Mouse (Mus musculus): ENCODE data around the gene Tfpt. TPM values are rescaled to one million over a fixed set of nuclear protein-coding genes. Genes with fewer than 3 reads are reported as not detected.
A peak's percentile ranks its signal among the peaks of the same experiment; 100 is the strongest.

Gene Tfpt
- polyA plus RNA-seq, 1 experiment from 2014 or later: 31.3 TPM

- no peak for ATAC-seq
- Histone ChIP-seq H3K9ac (ENCODE audit: low read length) (peak overlapping the region; percentile 26; the same call in 1 of the 2 replicates), H3K9me3 (replicated peaks; ENCODE audit: control insufficient read depth, low read length) (no peaks in the 10 kb centered on the region), H3K4me2 (ENCODE audit: low read length) (peak overlapping the region; percentile 62), H3K4me3 (ENCODE audit: low read depth, low read length) (peak overlapping the region; percentile 36), H3K27ac (ENCODE audit: low read depth, low read length) (no peak overlapping the region), H3K36me3 (ENCODE audit: control insufficient read depth, insufficient read depth, low read length) (peaks cover 35% of the 10 kb centered on the region), H3K27me3 (replicated peaks; ENCODE audit: control insufficient read depth, insufficient read depth, low read length) (no peaks in the 10 kb centered on the region), H3K4me1 (ENCODE audit: control insufficient read depth, insufficient read depth, low read length) (peaks cover 28% of the 10 kb centered on the region)
- 27% methylated on average over 9 of the region's 9 CpGs for WGBS
- DNase-seq (ENCODE audit: low spot score): no peak
Measured at GRCm38 (mm10) chr7:3643843-3644242, 14.1 kb upstream of the Tfpt start.

GRCm38 (mm10) chr7:3643412-3643811, 13.7 kb upstream of the Tfpt start:
- peaks cover 36% of the 10 kb centered on the region for H3K36me3 ChIP-seq (ENCODE audit: control insufficient read depth, insufficient read depth, low read length)
- no peak for DNase-seq (ENCODE audit: low spot score)
- no peak overlapping the region for H3K27ac ChIP-seq (ENCODE audit: low read depth, low read length)
- no peaks in the 10 kb centered on the region for H3K9me3 ChIP-seq (replicated peaks; ENCODE audit: control insufficient read depth, low read length)
- H3K9ac ChIP-seq (ENCODE audit: low read length): no peak overlapping the region
- no peak overlapping the region for H3K4me2 ChIP-seq (ENCODE audit: low read length)
- no peak overlapping the region for H3K4me3 ChIP-seq (ENCODE audit: low read depth, low read length)
- H3K4me1 ChIP-seq (ENCODE audit: control insufficient read depth, insufficient read depth, low read length): peaks cover 24% of the 10 kb centered on the region
- H3K27me3 ChIP-seq (replicated peaks; ENCODE audit: control insufficient read depth, insufficient read depth, low read length): no peaks in the 10 kb centered on the region
- 71% methylated on average over 5 of the region's 5 CpGs for WGBS
- ATAC-seq: no peak

GRCm38 (mm10) chr7:3630478-3630815, 718 bp upstream of the Tfpt start:
- Histone ChIP-seq H3K9ac (ENCODE audit: low read length) (peak overlapping the region; percentile 78), H3K27me3 (replicated peaks; ENCODE audit: control insufficient read depth, insufficient read depth, low read length) (no peaks in the 10 kb centered on the region), H3K27ac (ENCODE audit: low read depth, low read length) (no peak overlapping the region), H3K36me3 (ENCODE audit: control insufficient read depth, insufficient read depth, low read length) (peaks cover 30% of the 10 kb centered on the region), H3K4me3 (ENCODE audit: low read depth, low read length) (peak overlapping the region; percentile 62), H3K4me1 (ENCODE audit: control insufficient read depth, insufficient read depth, low read length) (peaks cover 14% of the 10 kb centered on the region), H3K9me3 (replicated peaks; ENCODE audit: control insufficient read depth, low read length) (no peaks in the 10 kb centered on the region), H3K4me2 (ENCODE audit: low read length) (peak overlapping the region; percentile 79)
- 61% methylated on average over 3 of the region's 3 CpGs for WGBS
- ATAC-seq (no peak), DNase-seq (ENCODE audit: low spot score) (no peak)

GRCm38 (mm10) chr7:3629030-3629429, 699 bp downstream of the Tfpt start:
- peak; percentile 35 for ATAC-seq
- Histone ChIP-seq H3K9ac (ENCODE audit: low read length) (peak overlapping the region; percentile 78), H3K27ac (ENCODE audit: low read depth, low read length) (0 out of 2 replicates have a peak overlapping the region, but pooled peaks have one; percentile 14), H3K4me2 (ENCODE audit: low read length) (peak overlapping the region; percentile 98), H3K9me3 (replicated peaks; ENCODE audit: control insufficient read depth, low read length) (no peaks in the 10 kb centered on the region), H3K27me3 (replicated peaks; ENCODE audit: control insufficient read depth, insufficient read depth, low read length) (no peaks in the 10 kb centered on the region), H3K4me3 (ENCODE audit: low read depth, low read length) (peak overlapping the region; percentile 62), H3K4me1 (ENCODE audit: control insufficient read depth, insufficient read depth, low read length) (peaks cover 14% of the 10 kb centered on the region), H3K36me3 (ENCODE audit: control insufficient read depth, insufficient read depth, low read length) (peaks cover 23% of the 10 kb centered on the region)
- DNase-seq (ENCODE audit: low spot score): no peak
- WGBS: 37% methylated on average over 4 of the region's 4 CpGs

- DNase-seq (ENCODE audit: low spot score) (peak; percentile 96), ATAC-seq (peak; percentile 97)
- Histone ChIP-seq H3K9me3 (replicated peaks; ENCODE audit: control insufficient read depth, low read length) (no peaks in the 10 kb centered on the region), H3K27ac (ENCODE audit: low read depth, low read length) (no peak within 1 kb of the TSS), H3K36me3 (ENCODE audit: control insufficient read depth, insufficient read depth, low read length) (peaks cover 28% of the 10 kb centered on the region), H3K9ac (ENCODE audit: low read length) (peak within 1 kb of the TSS; percentile 79), H3K4me3 (ENCODE audit: low read depth, low read length) (peak within 1 kb of the TSS; percentile 61), H3K4me1 (ENCODE audit: control insufficient read depth, insufficient read depth, low read length) (peaks cover 5% of the 10 kb centered on the region), H3K4me2 (ENCODE audit: low read length) (peak within 1 kb of the TSS; percentile 70), H3K27me3 (replicated peaks; ENCODE audit: control insufficient read depth, insufficient read depth, low read length) (no peaks in the 10 kb centered on the region)
- 2% methylated on average over 32 of the region's 32 CpGs for WGBS
Measured at GRCm38 (mm10) chr7:3617242-3617995, 12.3 kb downstream of the Tfpt start, which contains the start of gene Ndufa3. Gene Ndufa3 (plus strand): TSS chr7:3617373.

GRCm38 (mm10) chr7:3616389-3617241, 13.1 kb downstream of the Tfpt start:
- H3K9ac ChIP-seq (ENCODE audit: low read length): no peak overlapping the region
- WGBS: 45% methylated on average over 6 of the region's 6 CpGs
- peaks cover 20% of the 10 kb centered on the region for H3K36me3 ChIP-seq (ENCODE audit: control insufficient read depth, insufficient read depth, low read length)
- ATAC-seq (peak; percentile 40), DNase-seq (ENCODE audit: low spot score) (no peak)
- peaks cover 5% of the 10 kb centered on the region for H3K4me1 ChIP-seq (ENCODE audit: control insufficient read depth, insufficient read depth, low read length)
- no peak overlapping the region for H3K27ac ChIP-seq (ENCODE audit: low read depth, low read length)
- no peak overlapping the region; the same call in 1 of the 2 replicates for H3K4me2 ChIP-seq (ENCODE audit: low read length)
- H3K4me3 ChIP-seq (ENCODE audit: low read depth, low read length): peak overlapping the region; percentile 61
- H3K9me3 ChIP-seq (replicated peaks; ENCODE audit: control insufficient read depth, low read length): no peaks in the 10 kb centered on the region
- no peaks in the 10 kb centered on the region for H3K27me3 ChIP-seq (replicated peaks; ENCODE audit: control insufficient read depth, insufficient read depth, low read length)

- H3K9me3 ChIP-seq (replicated peaks; ENCODE audit: control insufficient read depth, low read length): no peaks in the 10 kb centered on the region
- peaks cover 15% of the 10 kb centered on the region for H3K36me3 ChIP-seq (ENCODE audit: control insufficient read depth, insufficient read depth, low read length)
- no peak within 1 kb of the TSS for H3K9ac ChIP-seq (ENCODE audit: low read length)
- H3K4me1 ChIP-seq (ENCODE audit: control insufficient read depth, insufficient read depth, low read length): peaks cover 5% of the 10 kb centered on the region
- 76% methylated on average over 4 of the region's 4 CpGs for WGBS
- H3K4me3 ChIP-seq (ENCODE audit: low read depth, low read length): peak within 1 kb of the TSS; percentile 61
- DNase-seq (ENCODE audit: low spot score): no peak
- no peak within 1 kb of the TSS; the same call in 1 of the 2 replicates for H3K4me2 ChIP-seq (ENCODE audit: low read length)
- no peak for ATAC-seq
- no peaks in the 10 kb centered on the region for H3K27me3 ChIP-seq (replicated peaks; ENCODE audit: control insufficient read depth, insufficient read depth, low read length)
- H3K27ac ChIP-seq (ENCODE audit: low read depth, low read length): no peak within 1 kb of the TSS
Measured at GRCm38 (mm10) chr7:3616057-3616388, 13.7 kb downstream of the Tfpt start, which contains the start of gene Oscar. Gene Oscar (minus strand): TSS chr7:3616157.

- H3K36me3 ChIP-seq (ENCODE audit: control insufficient read depth, insufficient read depth, low read length): no peaks in the 10 kb centered on the region
- 86% methylated on average over 3 of the region's 3 CpGs for whole genome bisulfite sequencing
- ATAC-seq (no peak), DNase-seq (ENCODE audit: low spot score) (no peak)
- no peak overlapping the region for H3K4me3 ChIP-seq (ENCODE audit: low read depth, low read length)
- H3K27me3 ChIP-seq (replicated peaks; ENCODE audit: control insufficient read depth, insufficient read depth, low read length): no peaks in the 10 kb centered on the region
- no peak overlapping the region for H3K9ac ChIP-seq (ENCODE audit: low read length)
- H3K4me1 ChIP-seq (ENCODE audit: control insufficient read depth, insufficient read depth, low read length): peaks cover 5% of the 10 kb centered on the region
- H3K4me2 ChIP-seq (ENCODE audit: low read length): no peak overlapping the region
- H3K9me3 ChIP-seq (replicated peaks; ENCODE audit: control insufficient read depth, low read length): no peaks in the 10 kb centered on the region
- no peak overlapping the region for H3K27ac ChIP-seq (ENCODE audit: low read depth, low read length)
Measured at GRCm38 (mm10) chr7:3614021-3614420, 15.7 kb downstream of the Tfpt start.

Data from forebrain, embryonic 14.5 days (tissue).